In genomic region chr2:103020191-103020987, GRCm38 (mm10) we compare ENCODE assay signal across 18 mouse cellular contexts. TPM values are rescaled to one million over a fixed set of nuclear protein-coding genes. Genes with fewer than 3 reads are reported as not detected.
A peak's percentile ranks its signal among the peaks of the same experiment; 100 is the strongest.
DNase-seq lines count a peak whose midpoint lies in the region; ATAC-seq and TF ChIP-seq lines count a peak whose summit lies in the region.
"Had no signal": no experiment of that assay in that cellular context is flagged by ENCODE, and none has a peak within 500 bp of the region (broad histone marks: within the 10 kb centered on the region; RNA-seq: fewer than 3 reads in every experiment).

No protein-coding gene starts in this region.

- H3K9me3 ChIP-seq in hindbrain, embryonic 15.5 days = no peaks in the 10 kb centered on the region
- H3K9me3 ChIP-seq in midbrain, embryonic 16.5 days (replicated peaks; ENCODE audit: control insufficient read depth, low read length, poor library complexity, severe bottlenecking) = no peaks in the 10 kb centered on the region
- no peaks in the 10 kb centered on the region for H3K9me3 ChIP-seq in kidney, embryonic 14.5 days (ENCODE audit: control insufficient read depth, low read length)
- H3K9me3 ChIP-seq in heart, embryonic 11.5 days (replicated peaks; ENCODE audit: control insufficient read depth, low read length) = no peaks in the 10 kb centered on the region
- H3K9me3 ChIP-seq: embryonic facial prominence, embryonic 15.5 days; heart, embryonic 10.5 days; lung, embryonic 15.5 days had no signal

- H3K9ac ChIP-seq in hindbrain, embryonic 15.5 days = no peak overlapping the region
- no peak overlapping the region for H3K9ac ChIP-seq in midbrain, embryonic 16.5 days (ENCODE audit: low read depth, low read length)
- no peak overlapping the region for H3K9ac ChIP-seq in kidney, embryonic 14.5 days (ENCODE audit: low read depth, low read length)
- H3K9ac ChIP-seq in heart, embryonic 11.5 days (ENCODE audit: low read depth, low read length) = no peak overlapping the region
- H3K9ac ChIP-seq: embryonic facial prominence, embryonic 15.5 days; lung, embryonic 15.5 days had no signal

- no peak overlapping the region for H3K4me3 ChIP-seq in hindbrain, embryonic 15.5 days
- H3K4me3 ChIP-seq in midbrain, embryonic 16.5 days (ENCODE audit: low read depth, low read length) = no peak overlapping the region
- no peak overlapping the region for H3K4me3 ChIP-seq in kidney, embryonic 14.5 days (ENCODE audit: low read length)
- no peak overlapping the region for H3K4me3 ChIP-seq in heart, embryonic 11.5 days (ENCODE audit: low read depth, low read length)
- H3K4me3 ChIP-seq: embryonic facial prominence, embryonic 15.5 days; heart, embryonic 10.5 days; layer of hippocampus, adult 2 months; lung, embryonic 15.5 days had no signal

- 34% methylated on average over 4 of the region's 4 CpGs for WGBS in hindbrain, embryonic 15.5 days
- WGBS in midbrain, embryonic 16.5 days = 36% methylated on average over 4 of the region's 4 CpGs
- WGBS in kidney, embryonic 14.5 days = 85% methylated on average over 4 of the region's 4 CpGs
- 80% methylated on average over 4 of the region's 4 CpGs for WGBS in heart, embryonic 11.5 days (ENCODE audit: insufficient replicate concordance)

- no peaks in the 10 kb centered on the region for H3K36me3 ChIP-seq in hindbrain, embryonic 15.5 days
- 0 out of 2 replicates have a peak, but pooled peaks cover 9% of the 10 kb centered on the region for H3K36me3 ChIP-seq in midbrain, embryonic 16.5 days (ENCODE audit: control insufficient read depth, insufficient read depth, low read length)
- peaks cover 6% of the 10 kb centered on the region; the same call in 1 of the 2 replicates for H3K36me3 ChIP-seq in kidney, embryonic 14.5 days (ENCODE audit: control insufficient read depth, insufficient read depth, low read length)
- peaks cover 3% of the 10 kb centered on the region; the same call in 1 of the 2 replicates for H3K36me3 ChIP-seq in heart, embryonic 11.5 days (ENCODE audit: control insufficient read depth, insufficient read depth, low read length)

- no peak overlapping the region for H3K4me2 ChIP-seq in hindbrain, embryonic 15.5 days
- H3K4me2 ChIP-seq in midbrain, embryonic 16.5 days (ENCODE audit: low read length) = no peak overlapping the region
- H3K4me2 ChIP-seq in kidney, embryonic 14.5 days (replicated peaks; ENCODE audit: low read depth, low read length) = no peak overlapping the region
- no peak overlapping the region for H3K4me2 ChIP-seq in heart, embryonic 11.5 days
- H3K4me2 ChIP-seq: embryonic facial prominence, embryonic 15.5 days; lung, embryonic 15.5 days had no signal

- no peaks in the 10 kb centered on the region for H3K27me3 ChIP-seq in hindbrain, embryonic 15.5 days
- no peaks in the 10 kb centered on the region for H3K27me3 ChIP-seq in midbrain, embryonic 16.5 days (ENCODE audit: control insufficient read depth, insufficient read depth, low read depth, low read length)
- H3K27me3 ChIP-seq in kidney, embryonic 14.5 days (ENCODE audit: control insufficient read depth, insufficient read depth, low read length) = no peaks in the 10 kb centered on the region
- H3K27me3 ChIP-seq in heart, embryonic 11.5 days (ENCODE audit: control insufficient read depth, insufficient read depth, low read length) = no peaks in the 10 kb centered on the region
- H3K27me3 ChIP-seq: embryonic facial prominence, embryonic 15.5 days; lung, embryonic 15.5 days had no signal

- TF ChIP-seq CTCF in brain, embryonic 14.5 days (IDR thresholded peaks at IDR 0.05; ENCODE audit: borderline replicate concordance, extremely low read depth, insufficient read depth, insufficient read length) = no peak

- peak; percentile 32; the same call in 1 of the 2 replicates for ATAC-seq in frontal cortex, adult (ENCODE audit: low TSS enrichment)
- 0 out of 2 replicates have a peak, but pooled peaks have one; percentile 15 for ATAC-seq in hindbrain, embryonic 15.5 days (ENCODE audit: low FRiP score, low read depth)
- peak; percentile 58 for ATAC-seq in midbrain, embryonic 16.5 days
- no peak for ATAC-seq in kidney, embryonic 14.5 days (ENCODE audit: low FRiP score, low TSS enrichment)
- ATAC-seq in heart, embryonic 11.5 days (replicated peaks; ENCODE audit: insufficient number of reproducible peaks, low FRiP score, low TSS enrichment) = no peak

- no peak for DNase-seq in frontal cortex, adult 2 months (ENCODE audit: extremely low spot score in 1 of 2, low spot score in 1 of 2)
- DNase-seq in brain, embryonic 14.5 days (ENCODE audit: low read depth) = peak; percentile 91
- no peak for DNase-seq in kidney, adult 18-20 months
- DNase-seq: adrenal gland, postnatal 25 days; cerebellum, postnatal 25 days; heart, postnatal 4 days; kidney, adult 9 months; right cerebral cortex, postnatal 4 days; thymus, adult 2 months had no signal

- 0 out of 2 replicates have a peak, but pooled peaks cover 5% of the 10 kb centered on the region for H3K4me1 ChIP-seq in hindbrain, embryonic 15.5 days (replicated peaks)
- H3K4me1 ChIP-seq in midbrain, embryonic 16.5 days (ENCODE audit: control insufficient read depth, insufficient read depth, low read length) = peaks cover 5% of the 10 kb centered on the region; the same call in 1 of the 2 replicates
- H3K4me1 ChIP-seq in kidney, embryonic 14.5 days (ENCODE audit: control insufficient read depth, insufficient read depth, low read length) = no peaks in the 10 kb centered on the region
- H3K4me1 ChIP-seq in heart, embryonic 11.5 days (ENCODE audit: control insufficient read depth, insufficient read depth, low read length) = no peaks in the 10 kb centered on the region
- H3K4me1 ChIP-seq: heart, embryonic 10.5 days had no signal

- H3K27ac ChIP-seq in hindbrain, embryonic 15.5 days (replicated peaks) = no peak overlapping the region
- no peak overlapping the region; the same call in 1 of the 2 replicates for H3K27ac ChIP-seq in midbrain, embryonic 16.5 days (ENCODE audit: low read length)
- no peak overlapping the region for H3K27ac ChIP-seq in kidney, embryonic 14.5 days (ENCODE audit: low read depth, low read length)
- no peak overlapping the region for H3K27ac ChIP-seq in heart, embryonic 11.5 days (ENCODE audit: low read depth, low read length)
- H3K27ac ChIP-seq: embryonic facial prominence, embryonic 15.5 days; heart, embryonic 10.5 days; layer of hippocampus, adult 2 months; lung, embryonic 15.5 days had no signal

- no peak for TF ChIP-seq POLR2A in brain, embryonic 14.5 days (IDR thresholded peaks at IDR 0.05; ENCODE audit: borderline replicate concordance, extremely low read depth, insufficient read depth, insufficient read length, poor library complexity, severe bottlenecking)

RNA-seq across cellular contexts. Expression of gene Pdhx, which starts 52.9 kb away (rescaled TPM):
- 47.4 and 52.3 TPM in 2 replicates for polyA plus RNA-seq in frontal cortex, adult 2 months (2012; rRNA removed)
- polyA plus RNA-seq in brain, embryonic 14.5 days (2012; rRNA removed) = 46.9 and 47.6 TPM in 2 replicates
- 67.0 and 68.2 TPM in 2 replicates for polyA plus RNA-seq in hindbrain, embryonic 15.5 days (2015; fragmentation: Nextera tagmentation; extraction: Ambion mirVana)
- 70.9 and 74.8 TPM in 2 replicates for polyA plus RNA-seq in midbrain, embryonic 16.5 days (2015; fragmentation: Nextera tagmentation; extraction: Ambion mirVana)
- polyA plus RNA-seq in kidney, embryonic 14.5 days (2014; fragmentation: Nextera tagmentation; extraction: Ambion mirVana) = 31.5 and 38.3 TPM in 2 replicates
- 51.0 and 59.7 TPM in 2 replicates for polyA plus RNA-seq in heart, embryonic 11.5 days (2014; fragmentation: Nextera tagmentation; extraction: Ambion mirVana)

RNA-seq across cellular contexts. Expression of gene Apip, which starts 53.1 kb away (rescaled TPM):
- 26.9 and 31.7 TPM in 2 replicates for polyA plus RNA-seq in frontal cortex, adult 2 months (2012; rRNA removed)
- 29.2 and 34.1 TPM in 2 replicates for polyA plus RNA-seq in brain, embryonic 14.5 days (2012; rRNA removed)
- polyA plus RNA-seq in hindbrain, embryonic 15.5 days (2015; fragmentation: Nextera tagmentation; extraction: Ambion mirVana) = 53.1 and 55.0 TPM in 2 replicates
- 43.0 and 43.3 TPM in 2 replicates for polyA plus RNA-seq in midbrain, embryonic 16.5 days (2015; fragmentation: Nextera tagmentation; extraction: Ambion mirVana)
- polyA plus RNA-seq in kidney, embryonic 14.5 days (2014; fragmentation: Nextera tagmentation; extraction: Ambion mirVana) = 73.7 and 73.9 TPM in 2 replicates
- 69.4 and 70.2 TPM in 2 replicates for polyA plus RNA-seq in heart, embryonic 11.5 days (2014; fragmentation: Nextera tagmentation; extraction: Ambion mirVana)

Comparison
In these comparisons a context has a peak if more than half of its experiments do, and no peak if none do; other contexts are left out.
1. ATAC-seq: peak in frontal cortex, adult (single experiment), hindbrain, embryonic 15.5 days (single experiment) and midbrain, embryonic 16.5 days (single experiment); none in kidney, embryonic 14.5 days (single experiment) and heart, embryonic 11.5 days (single experiment).